Mouse (Mus musculus): ENCODE measurements around the gene Slc39a11. TPM values are rescaled to one million over a fixed set of nuclear protein-coding genes. Genes with fewer than 3 reads are reported as not detected.

Gene Slc39a11
- total RNA-seq, 2 experiments from 2014 or later: 11.2 to 11.4 TPM

DNA sequence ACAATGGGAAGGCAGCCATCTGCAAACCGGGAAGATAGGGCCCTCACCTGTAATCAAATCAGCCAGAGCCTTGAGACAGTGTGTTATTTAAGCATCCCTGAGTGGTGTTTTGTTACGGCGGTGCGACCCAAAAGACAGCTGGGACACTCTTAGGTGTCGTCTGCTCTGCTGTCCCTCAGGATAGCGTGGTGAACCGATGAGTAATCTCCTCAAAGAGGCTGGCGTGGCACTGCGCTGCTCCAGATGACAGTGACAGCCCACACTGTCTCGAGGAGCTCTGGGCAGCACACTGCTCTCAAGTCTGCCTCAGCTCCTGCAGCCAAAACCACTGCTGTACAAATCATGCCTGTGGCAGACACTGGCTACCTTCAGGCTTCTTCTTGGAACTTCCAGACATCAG, 133.7 kb downstream of the Slc39a11 start:
- no peak for ATAC-seq (ENCODE audit: poor library complexity, severe bottlenecking)

DNA sequence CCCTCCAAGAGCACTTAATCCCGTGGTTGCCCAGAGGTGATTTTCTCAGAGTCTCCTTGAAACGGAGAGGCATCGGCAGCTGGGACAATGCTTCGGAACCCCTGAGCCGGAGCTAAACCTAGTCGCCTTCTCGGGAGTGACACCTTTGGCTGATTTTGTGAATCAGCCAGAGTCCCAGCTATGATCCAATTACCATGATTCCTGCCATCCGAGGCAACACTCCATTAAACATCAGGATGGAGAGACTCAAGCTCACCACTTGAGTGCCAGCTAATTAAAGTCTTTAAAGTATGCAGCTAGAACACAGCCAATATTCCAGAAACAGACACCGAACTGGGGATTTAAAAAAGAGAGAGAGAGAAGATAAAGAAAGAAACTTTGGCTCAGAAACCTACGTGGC, 136.9 kb downstream of the Slc39a11 start:
- no peak for ATAC-seq (ENCODE audit: poor library complexity, severe bottlenecking)

DNA sequence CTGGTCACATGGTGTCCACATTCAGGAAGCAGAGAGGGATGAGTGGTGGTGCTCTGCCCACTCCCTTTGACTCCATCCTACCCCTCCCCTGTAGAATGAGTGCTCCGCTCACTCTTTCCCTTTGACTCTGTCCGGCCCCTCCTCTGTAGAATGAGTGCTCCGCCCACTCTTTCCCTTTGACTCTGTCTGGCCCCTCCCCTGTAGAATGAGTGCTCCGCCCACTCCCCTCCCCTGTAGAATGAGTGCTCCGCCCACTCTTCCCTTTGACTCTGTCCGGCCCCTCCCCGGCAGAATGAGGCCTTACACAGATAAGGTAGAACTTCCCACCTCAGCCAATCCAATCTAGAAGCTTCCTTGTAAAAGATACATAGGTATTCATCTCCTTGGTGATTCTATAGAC, 137.7 kb downstream of the Slc39a11 start:
- ATAC-seq (ENCODE audit: poor library complexity, severe bottlenecking): peak; percentile 44

DNA sequence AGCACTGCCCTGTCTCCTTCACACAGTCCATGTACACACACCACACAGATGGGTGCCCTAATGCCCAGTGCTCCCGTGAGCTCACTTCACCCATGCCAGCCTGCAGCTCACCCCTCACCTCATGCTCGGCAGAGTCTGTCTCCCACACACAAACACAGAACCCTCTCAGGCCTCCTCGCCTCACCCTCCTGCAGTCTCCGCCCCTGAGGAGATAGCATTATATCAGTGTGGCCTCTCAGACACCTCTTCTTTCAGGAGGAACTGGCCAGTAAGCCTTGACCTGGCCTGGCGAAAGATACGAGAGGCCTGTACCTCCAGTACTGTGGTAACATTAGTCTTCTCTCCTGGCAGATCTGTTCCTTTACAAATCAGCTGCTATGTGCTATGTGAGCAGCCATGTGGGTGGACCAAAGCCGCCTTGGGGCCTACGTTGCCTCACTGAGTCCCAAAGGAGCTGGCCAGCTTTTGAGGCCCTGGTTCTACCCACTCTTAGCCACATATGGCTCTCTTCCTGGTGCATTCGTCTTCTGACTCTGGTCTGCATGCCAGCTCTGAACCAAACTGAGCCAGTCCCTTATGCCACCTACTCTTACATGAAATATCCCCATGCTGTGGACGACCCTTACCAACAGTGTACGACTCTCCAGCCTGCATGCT, 138.8 kb downstream of the Slc39a11 start:
- ATAC-seq (ENCODE audit: poor library complexity, severe bottlenecking): peak; percentile 33

DNA sequence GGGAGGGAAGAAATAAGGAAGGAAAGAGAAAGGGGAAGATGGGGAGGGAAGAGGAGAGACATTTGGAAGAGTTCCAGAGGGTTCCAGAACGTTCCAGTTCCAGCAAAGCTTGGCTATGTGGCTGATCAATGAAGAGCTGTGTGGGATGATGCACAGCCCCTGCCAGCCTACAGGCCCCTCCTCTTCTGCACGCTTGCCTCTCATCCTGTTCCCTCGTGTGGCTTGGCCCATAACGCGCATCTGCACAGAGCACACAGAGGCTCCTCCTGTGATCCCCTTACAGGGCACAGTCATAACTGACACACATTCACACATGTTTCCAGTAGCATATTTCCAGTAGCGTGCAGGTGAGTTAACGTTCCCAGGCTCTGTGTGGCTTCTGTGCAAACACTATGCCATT, 139.6 kb downstream of the Slc39a11 start:
- ATAC-seq (ENCODE audit: poor library complexity, severe bottlenecking): no peak

DNA sequence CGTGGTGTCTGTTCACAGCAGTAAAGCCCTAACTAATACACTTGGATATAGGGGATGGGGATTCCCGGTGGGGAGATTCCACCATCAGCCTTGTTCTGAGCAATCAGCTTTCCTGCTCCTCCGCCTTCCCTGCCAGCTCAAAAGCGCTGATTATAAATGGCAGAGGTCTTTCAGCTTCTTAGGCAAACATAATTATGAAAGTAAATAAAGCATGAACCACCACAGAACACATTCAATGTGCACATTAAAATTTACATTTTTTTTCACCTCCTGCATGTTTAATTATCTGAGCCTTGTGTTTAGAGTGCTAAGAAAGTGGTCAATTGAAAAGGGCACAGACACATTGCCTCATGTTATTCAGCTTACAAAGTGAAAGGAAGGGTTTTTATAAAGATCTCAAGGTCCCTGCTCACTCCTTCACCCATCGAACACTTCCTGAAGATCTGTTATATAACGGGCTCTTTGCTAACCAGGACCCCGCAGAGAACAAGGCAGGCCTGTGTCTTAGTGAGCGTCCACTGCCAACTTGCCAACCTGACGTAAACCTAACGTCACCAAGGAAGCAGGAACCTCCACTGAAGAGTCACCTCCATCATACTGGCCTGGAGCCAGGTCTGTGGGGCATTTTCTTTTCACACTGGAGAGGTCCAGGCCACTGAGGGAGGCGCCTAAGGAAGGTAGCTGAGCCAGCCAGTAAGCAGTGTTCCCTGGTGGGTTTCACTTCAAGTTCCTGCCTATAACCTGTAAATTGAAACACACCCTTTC, 142.0 kb downstream of the Slc39a11 start:
- ATAC-seq (ENCODE audit: poor library complexity, severe bottlenecking): peak; percentile 24; the same call in 1 of the 2 replicates

DNA sequence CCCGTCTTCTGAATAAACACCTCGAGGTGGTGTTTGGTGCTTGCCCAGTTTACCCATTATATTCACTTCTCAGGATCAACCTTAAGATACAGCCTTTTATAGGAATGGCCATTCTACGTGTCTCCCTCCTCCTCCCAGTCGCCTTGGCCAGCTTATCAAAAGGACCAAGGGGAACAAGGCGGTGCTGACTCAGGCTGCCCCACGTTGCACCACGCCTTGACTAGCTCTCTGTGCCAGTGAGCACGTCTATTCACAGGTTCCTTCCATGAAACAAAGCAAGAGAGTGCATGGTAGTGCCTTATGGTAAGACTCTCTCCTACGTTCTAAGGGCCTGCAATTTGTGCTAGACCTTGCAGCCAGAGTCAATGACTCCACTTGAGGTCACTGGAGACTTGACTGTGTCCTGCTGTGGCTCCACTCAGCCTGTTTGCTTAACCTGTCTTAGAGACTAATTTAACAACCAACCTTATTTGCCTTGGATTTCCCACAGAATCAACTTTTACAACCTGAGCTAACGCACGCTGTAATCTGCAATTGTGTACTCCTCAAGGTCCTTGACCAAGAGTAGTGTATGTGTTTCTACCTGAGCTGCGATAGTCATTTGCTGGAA, 144.2 kb downstream of the Slc39a11 start:
- ATAC-seq (ENCODE audit: poor library complexity, severe bottlenecking): peak; percentile 65

DNA sequence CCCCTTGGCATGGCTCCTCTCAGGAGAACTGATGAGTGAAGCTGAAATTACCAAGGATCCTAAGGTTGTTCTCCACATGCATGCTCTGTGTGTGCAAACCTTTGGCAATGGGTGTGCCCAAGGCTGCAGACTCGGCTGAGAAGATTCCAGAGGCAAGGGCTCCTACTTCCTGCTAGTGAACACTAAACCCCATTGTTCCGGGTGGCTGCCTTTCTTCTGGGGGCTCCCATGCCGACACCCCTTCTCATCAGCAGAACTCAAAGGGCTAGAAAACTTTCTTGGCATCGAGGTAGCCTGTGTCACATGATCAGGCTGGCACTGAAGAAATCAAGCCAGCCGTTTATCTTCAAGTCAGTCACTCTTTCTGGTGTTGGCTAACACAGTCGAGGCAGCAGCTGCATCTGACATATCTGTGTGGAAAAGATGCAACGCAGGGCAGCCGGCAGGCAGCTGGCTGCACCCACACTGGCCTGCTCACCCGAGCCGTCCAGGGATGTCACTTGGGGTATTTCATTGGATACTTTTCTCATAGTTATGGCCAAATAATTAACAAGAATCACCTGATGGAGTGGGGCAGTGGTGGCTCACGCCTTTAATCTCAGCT, 145.3 kb downstream of the Slc39a11 start:
- no peak for ATAC-seq (ENCODE audit: poor library complexity, severe bottlenecking)

DNA sequence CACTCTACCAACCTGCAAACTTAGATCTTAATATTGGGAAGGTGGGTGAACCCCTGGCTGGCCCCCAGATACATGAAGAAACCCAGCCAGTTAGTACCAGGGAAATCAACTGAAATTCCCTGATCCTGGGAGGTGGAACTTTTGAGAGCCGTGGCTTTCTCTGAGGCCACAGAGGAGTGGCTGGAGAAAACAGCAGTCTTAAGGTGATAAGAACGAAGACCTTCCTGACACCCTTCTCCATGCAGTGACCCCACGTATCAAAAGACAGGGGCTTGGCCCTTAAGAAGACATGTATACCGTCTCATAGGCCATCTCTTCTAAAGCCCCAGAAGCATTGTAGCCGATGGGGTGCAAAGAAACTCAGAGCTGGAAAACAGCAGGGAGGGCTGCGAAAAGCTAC, 146.9 kb downstream of the Slc39a11 start:
- ATAC-seq (ENCODE audit: poor library complexity, severe bottlenecking): no peak

DNA sequence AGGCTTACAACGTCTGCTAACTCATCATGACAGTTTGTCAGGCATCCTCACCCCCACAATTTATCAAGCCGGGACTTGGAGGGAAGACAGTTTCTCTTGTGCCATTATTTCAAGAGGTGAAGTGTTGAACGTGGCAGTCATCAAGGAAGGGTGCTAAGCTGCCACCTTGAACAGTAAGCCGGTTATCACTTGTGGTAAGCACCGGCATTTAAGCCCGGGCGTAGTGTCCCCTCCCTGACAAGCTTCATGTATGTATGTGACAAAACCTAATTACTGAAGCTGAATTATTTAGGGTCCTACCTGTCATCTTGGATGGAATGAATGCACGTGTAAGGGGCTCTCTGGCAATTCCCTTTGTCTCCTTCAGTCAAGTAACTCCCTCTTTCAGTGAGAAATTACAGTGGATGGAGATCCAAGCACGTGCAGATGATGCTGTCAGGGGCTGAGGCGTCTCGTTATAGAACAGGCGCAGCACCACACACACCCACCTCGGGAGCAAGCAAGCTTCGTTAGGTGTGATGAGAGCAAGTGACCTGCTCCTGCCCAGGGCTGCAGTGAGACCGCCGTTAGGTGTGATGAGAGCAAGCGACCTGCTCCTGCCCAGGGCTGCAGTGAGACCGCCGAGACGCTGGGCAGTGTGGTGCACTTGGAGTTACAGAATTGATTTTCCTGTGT, 149.1 kb downstream of the Slc39a11 start:
- no peak for ATAC-seq (ENCODE audit: poor library complexity, severe bottlenecking)

DNA sequence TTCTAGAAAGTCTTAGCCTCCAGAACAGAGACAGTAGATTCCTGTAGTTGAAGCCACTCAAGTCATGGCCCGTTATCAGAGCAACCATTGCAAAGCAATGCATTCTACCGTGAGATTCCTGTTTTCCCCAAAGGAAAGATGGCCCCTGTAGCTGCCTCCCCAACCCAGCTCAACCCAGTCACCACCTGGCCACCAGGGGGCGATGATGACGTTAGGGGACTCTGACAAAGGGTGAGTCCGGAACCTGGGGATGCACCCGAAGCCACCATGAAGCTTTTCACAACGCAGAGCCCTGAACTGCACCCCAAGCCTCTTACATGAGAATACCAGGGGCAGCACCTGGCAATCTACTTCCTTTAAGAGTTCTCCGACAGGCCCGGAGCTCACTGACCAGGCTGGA, 151.0 kb downstream of the Slc39a11 start:
- ATAC-seq (ENCODE audit: poor library complexity, severe bottlenecking): peak; percentile 98

DNA sequence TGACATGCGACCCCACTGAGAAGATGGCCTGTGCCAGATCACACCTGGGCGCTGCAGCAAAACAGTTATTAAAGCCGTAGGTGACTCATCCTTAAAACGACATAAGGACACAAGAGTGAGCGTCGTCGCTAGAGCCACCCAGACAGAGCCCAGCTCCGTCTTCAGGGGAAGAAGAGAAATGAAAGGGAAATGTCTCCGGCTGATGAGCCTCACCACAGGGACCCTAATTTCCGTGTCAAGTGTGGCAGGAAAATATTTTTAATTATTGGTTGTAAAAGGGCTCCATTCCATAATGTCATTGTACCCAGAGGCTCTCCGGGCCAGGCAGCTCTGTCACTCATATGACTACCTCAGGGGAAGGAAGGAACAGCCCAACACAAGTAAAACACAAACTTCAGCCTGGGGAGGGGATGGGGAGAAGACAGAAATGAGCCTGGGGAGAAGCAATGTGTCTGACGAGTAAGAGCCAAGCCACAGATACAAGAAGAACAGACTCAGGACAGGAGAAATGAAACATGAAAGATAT, 155.8 kb downstream of the Slc39a11 start:
- ATAC-seq (ENCODE audit: poor library complexity, severe bottlenecking): no peak

DNA sequence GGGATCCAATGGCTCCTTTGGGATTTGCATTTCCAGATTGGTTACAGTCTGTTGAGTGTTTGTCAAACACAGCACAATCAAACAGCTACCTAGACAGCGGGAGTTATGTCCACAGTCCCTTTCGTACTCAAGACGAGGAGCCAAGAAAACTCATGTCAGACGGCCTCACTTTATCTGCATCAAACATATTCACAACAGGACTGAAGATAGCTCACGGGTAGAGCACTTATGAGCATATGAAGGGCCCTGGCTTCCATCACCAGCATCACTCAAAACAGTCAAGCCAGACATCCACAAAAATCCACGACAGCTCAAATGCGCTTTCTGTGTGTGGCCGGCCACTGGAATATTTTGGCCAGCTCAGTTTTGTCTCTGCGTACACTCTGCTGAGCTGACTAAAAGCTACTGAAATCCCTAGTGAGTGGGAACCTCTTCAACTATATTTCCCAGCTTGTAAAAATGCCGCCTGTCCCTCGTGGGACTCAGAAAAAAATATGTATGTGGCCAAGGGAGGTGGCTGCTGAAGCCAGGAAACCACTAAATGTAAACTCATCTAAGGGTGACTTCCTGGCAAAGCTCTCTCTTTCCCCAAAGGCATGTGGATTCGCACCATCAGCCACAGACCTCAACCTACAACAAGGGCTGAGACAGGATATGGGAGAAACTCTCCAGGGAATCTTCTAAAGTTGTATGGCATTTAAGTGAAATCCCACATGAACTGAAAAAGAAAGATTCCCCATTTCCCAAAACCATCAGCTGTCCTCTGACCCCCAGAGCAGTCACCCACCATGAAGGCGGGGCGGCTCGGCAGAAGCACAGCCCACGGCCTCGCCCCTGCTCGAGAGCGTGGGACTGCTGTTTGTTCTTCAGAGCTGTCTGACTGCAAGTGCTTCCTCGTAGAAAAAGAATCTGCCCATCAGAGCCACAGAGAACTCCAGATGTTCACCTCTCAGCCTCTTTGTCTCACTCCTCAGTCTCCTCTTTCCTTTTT, 159.1 kb downstream of the Slc39a11 start:
- ATAC-seq (ENCODE audit: poor library complexity, severe bottlenecking): no peak

DNA sequence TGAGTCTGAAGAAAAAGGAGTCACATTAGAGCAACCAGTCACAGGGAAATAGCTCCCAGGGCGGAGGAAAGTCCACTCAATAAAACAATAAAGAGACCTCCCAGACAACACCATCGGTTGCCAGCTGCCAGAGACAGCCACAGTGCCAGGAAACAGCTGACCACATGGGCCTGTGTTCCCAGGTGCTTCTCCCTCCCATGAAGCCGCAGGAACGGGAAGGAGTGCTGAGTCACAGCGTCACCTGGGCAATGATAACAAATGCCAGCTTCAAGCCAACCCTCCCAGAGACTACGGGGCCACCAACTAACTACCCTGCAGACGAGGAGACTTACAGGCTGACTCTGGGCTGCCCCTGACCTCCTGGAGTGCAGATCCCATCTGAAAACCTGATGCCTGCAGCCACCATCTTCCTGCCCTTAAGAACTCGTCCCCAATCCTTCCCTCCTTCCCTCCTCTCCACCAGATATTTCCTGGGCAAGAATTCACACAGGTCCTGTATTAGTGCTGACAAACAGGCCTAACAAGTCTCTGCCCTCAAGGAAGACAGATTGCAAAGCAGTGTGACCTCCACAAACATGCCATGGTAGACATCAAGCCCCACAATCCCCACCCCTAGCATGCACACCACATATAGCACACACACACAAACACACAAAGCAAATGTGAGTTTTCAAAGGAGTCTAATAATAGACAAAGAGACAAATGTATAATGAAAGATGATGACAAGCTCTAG, 162.1 kb downstream of the Slc39a11 start:
- ATAC-seq (ENCODE audit: poor library complexity, severe bottlenecking): 0 out of 2 replicates have a peak, but pooled peaks have one; percentile 29

DNA sequence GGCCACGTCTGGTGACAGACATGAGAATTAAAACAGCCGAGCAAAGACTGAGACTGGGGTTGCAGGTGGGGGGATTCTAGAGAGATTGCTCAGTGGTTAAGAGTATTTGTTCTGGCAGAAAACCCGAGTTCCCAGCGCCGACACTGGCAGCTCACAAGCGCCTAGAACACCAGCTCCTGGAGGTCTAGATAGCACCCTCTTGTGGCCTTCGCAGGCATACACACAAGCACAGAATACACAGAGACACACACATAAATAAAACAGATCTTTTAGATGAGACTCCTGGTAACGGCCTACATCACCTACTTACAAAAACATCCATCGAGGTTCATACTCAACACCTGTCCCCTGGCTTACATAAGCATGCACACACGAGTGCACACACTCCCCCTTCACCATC, 165.8 kb downstream of the Slc39a11 start:
- no peak for ATAC-seq (ENCODE audit: poor library complexity, severe bottlenecking)

DNA sequence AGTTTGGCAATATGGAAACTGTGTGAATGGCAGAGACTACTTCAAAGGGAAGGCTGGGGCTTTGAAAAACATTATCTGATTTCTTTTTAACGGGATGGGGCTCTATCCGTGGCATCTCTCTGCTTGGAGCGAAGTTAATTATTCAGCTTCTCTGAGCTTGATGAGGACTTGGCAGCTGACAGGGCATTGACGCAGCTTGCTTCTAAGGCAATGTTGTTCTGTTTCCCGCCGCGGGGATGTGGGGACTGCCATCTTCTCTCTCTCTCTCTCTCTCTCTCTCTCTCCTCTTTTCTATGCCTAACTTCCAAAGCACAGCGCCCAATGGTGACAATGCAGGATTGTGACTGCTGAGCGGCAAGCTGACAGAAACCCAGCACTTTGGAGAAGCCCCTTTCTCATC, 172.3 kb downstream of the Slc39a11 start:
- ATAC-seq (ENCODE audit: poor library complexity, severe bottlenecking): no peak

DNA sequence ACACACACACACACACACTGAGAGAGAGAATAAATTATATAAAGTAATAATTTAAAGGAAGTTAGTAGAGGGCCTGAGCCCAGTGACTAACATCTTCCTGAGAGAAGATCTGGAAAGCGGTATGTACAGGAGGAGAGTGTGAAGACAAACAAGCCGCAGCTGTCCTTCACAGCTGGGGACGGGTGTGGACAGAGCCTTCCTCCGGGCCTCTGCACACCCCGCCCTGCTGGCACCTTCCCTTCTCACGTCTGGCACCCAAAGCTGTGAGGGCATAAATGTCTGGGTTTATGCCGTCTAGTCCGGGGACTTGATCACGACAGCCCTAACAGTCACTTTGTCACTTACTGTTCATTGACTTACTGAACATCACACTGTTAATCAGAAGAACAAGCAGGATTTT, 173.2 kb downstream of the Slc39a11 start:
- ATAC-seq (ENCODE audit: poor library complexity, severe bottlenecking): no peak

DNA sequence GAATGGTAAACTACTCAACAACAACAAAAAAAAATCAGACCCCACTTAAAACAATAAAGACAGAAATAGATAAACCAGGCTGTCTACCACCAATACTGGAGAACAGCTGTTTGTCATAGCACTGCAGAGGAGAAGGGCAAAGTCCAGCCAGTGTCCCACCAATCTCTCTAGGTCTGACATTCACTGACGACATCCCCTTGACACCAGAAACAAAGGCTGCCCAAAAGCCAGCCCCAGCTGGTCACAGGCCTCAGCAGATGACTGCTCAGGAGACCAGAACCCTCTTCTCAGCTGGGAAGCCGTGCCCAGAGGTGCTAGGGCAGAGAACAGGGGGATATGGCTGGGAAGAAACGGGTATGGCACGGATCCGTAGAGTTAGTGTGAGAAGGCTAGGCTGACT, 174.4 kb downstream of the Slc39a11 start:
- ATAC-seq (ENCODE audit: poor library complexity, severe bottlenecking): no peak

DNA sequence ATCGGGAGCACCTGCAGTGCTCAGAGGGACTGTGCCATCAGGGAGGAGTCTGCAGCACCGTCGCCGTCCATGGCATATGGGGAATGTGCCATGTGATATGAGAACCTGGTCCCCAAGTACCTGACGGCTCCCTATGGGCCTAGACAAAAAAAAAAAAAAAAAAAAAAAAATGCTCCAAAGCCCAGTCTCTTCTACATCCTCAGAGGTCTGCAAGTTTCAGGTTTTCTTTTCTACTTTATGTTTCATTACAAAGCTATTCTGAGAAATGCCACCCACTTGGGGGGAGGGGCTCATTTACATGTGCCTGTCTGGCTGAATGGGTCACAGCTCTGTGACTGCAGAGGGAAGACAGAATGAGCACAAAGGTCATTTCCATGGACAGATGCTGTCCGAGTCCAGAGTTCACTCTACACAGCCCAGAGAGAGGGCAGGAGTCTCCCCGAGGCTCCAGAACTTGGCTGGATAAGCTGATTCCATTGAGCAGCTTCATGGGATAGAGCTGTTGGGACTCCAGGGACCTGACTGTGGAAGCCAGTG, 175.8 kb downstream of the Slc39a11 start:
- no peak for ATAC-seq (ENCODE audit: poor library complexity, severe bottlenecking)

Measured in megakaryocyte, adult 5-6 weeks (primary cell).